In the genomic region with DNA sequence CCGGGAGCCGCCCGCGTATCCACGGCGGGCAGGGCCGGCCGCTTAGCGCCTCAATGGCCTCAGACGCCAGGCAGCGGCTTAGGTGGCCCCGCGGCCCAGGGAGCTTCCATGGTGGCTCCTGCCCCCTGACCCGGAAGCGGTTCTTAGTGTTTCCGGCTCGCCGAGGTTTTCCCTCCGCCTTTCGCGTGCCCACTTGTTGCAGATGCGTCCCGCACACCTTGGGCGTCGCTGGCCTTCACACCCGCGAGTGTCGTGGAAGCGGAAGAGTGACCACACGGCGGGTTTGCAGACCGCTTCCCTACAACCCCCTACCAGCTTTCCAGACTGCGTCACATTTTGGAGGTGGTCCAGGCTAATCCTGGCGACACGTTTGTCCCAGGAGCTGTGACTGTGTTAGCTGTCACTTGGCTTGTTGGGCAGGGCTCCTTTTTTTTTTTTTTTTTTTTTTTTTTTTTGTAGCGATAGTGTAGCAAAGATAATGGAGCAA, we compare ENCODE assay signal across 8 mouse cellular contexts. TPM values are rescaled to one million over a fixed set of nuclear protein-coding genes. Genes with fewer than 3 reads are reported as not detected.
DNase-seq lines count a peak whose midpoint lies in the region; ATAC-seq and TF ChIP-seq lines count a peak whose summit lies in the region.

A gene (minus strand): TSS at position 120 of the 487 bp plus-strand sequence.

- H3K4me2 ChIP-seq in CH12.LX (ENCODE audit: insufficient read depth, low read depth, poor library complexity, severe bottlenecking) = peak within 1 kb of the TSS; percentile 91
- H3K4me2 ChIP-seq in forebrain, embryonic 11.5 days (ENCODE audit: low read depth, low read length, severe bottlenecking) = peak within 1 kb of the TSS; percentile 63
- H3K4me2 ChIP-seq in heart, embryonic 16.5 days (ENCODE audit: low read depth, low read length) = peak within 1 kb of the TSS; percentile 79
- peak within 1 kb of the TSS; percentile 93 for H3K4me2 ChIP-seq in liver, embryonic 15.5 days
- peak within 1 kb of the TSS; percentile 78 for H3K4me2 ChIP-seq in neural tube, embryonic 12.5 days (replicated peaks)

- peak; percentile 85 for ATAC-seq in forebrain, embryonic 11.5 days (replicated peaks; ENCODE audit: low FRiP score)
- peak; percentile 90 for ATAC-seq in heart, embryonic 16.5 days (replicated peaks; ENCODE audit: extremely low read depth, insufficient read depth, low FRiP score)
- ATAC-seq in liver, embryonic 15.5 days (ENCODE audit: insufficient read depth) = peak; percentile 82
- peak; percentile 84 for ATAC-seq in neural tube, embryonic 12.5 days (ENCODE audit: low FRiP score, low read depth)

- dilution Hi-C loops in CH12.LX (cut with MboI; ENCODE audit: extremely low pct_ligation_motif_present, extremely low pct_unique_long_range_greater_than_20kb, low sequenced_read_pairs) = no loop called here

- no peaks in the 10 kb centered on the region for H3K9me3 ChIP-seq in CH12.LX (replicated peaks; ENCODE audit: low read length)
- H3K9me3 ChIP-seq in forebrain, embryonic 11.5 days (ENCODE audit: control insufficient read depth, low read length) = no peaks in the 10 kb centered on the region
- no peaks in the 10 kb centered on the region for H3K9me3 ChIP-seq in heart, embryonic 16.5 days (replicated peaks; ENCODE audit: control insufficient read depth, low read length)
- H3K9me3 ChIP-seq in liver, embryonic 15.5 days (replicated peaks) = no peaks in the 10 kb centered on the region
- H3K9me3 ChIP-seq in neural tube, embryonic 12.5 days = no peaks in the 10 kb centered on the region

- peaks cover 23 to 45% of the 10 kb centered on the region in 2 experiments for H3K36me3 ChIP-seq in CH12.LX (replicated peaks in 1 of 2; ENCODE audit: control insufficient read depth in 1 of 2, insufficient read depth in 1 of 2, low read length in 1 of 2)
- no peaks in the 10 kb centered on the region for H3K36me3 ChIP-seq in forebrain, embryonic 11.5 days (ENCODE audit: control insufficient read depth, insufficient read depth, low read length)
- H3K36me3 ChIP-seq in heart, embryonic 16.5 days (ENCODE audit: control insufficient read depth, insufficient read depth) = peaks cover 7% of the 10 kb centered on the region
- peaks cover 43% of the 10 kb centered on the region for H3K36me3 ChIP-seq in liver, embryonic 15.5 days (replicated peaks)
- H3K36me3 ChIP-seq in neural tube, embryonic 12.5 days = peaks cover 19% of the 10 kb centered on the region; the same call in 1 of the 2 replicates

- TF ChIP-seq CTCF in CH12.LX (conservative IDR thresholded peaks at IDR 0.05 in 1 of 2, IDR thresholded peaks at IDR 0.05 in 1 of 2; ENCODE audit: low read depth in 2 of 2, low read length in 2 of 2) = 0 out of 4 replicates have a peak, but pooled peaks of 1 of the 2 experiments have one; percentile 1

- under 1% methylated on average over 36 of the region's 36 CpGs for WGBS in forebrain, embryonic 11.5 days
- under 1% methylated on average over 36 of the region's 36 CpGs for WGBS in heart, embryonic 16.5 days
- WGBS in liver, embryonic 15.5 days (ENCODE audit: insufficient replicate concordance) = 0% methylated on average over 36 of the region's 36 CpGs
- WGBS in neural tube, embryonic 12.5 days = 0% methylated on average over 36 of the region's 36 CpGs

- peak; percentile 94 for DNase-seq in CH12.LX (ENCODE audit: extremely low read depth)
- peak; percentile 90 for DNase-seq in c-Kit-positive CD71-positive TER-119-negative erythroid progenitor cells, embryonic 14.5 days (ENCODE audit: low read depth)
- peak; percentile 95 for DNase-seq in forebrain, embryonic 11.5 days (ENCODE audit: low spot score)
- peak; percentile 95 to 98 for DNase-seq in kidney, postnatal 36 days
- DNase-seq in telencephalon, adult 2 months (ENCODE audit: low read depth, low spot score) = peak; percentile 84

- H3K4me1 ChIP-seq in CH12.LX (ENCODE audit: control insufficient read depth in 1 of 2, insufficient read depth in 2 of 2) = peaks cover 3 to 25% of the 10 kb centered on the region in 2 experiments
- H3K4me1 ChIP-seq in forebrain, embryonic 11.5 days (replicated peaks; ENCODE audit: control insufficient read depth, insufficient read depth, low read length) = peaks cover 2% of the 10 kb centered on the region; the same call in 1 of the 2 replicates
- H3K4me1 ChIP-seq in heart, embryonic 16.5 days (ENCODE audit: control insufficient read depth, insufficient read depth, low read length) = peaks cover 24% of the 10 kb centered on the region
- H3K4me1 ChIP-seq in liver, embryonic 15.5 days (replicated peaks) = peaks cover 28% of the 10 kb centered on the region
- peaks cover 13% of the 10 kb centered on the region for H3K4me1 ChIP-seq in neural tube, embryonic 12.5 days

- no peak for TF ChIP-seq RAD21 in CH12.LX (IDR thresholded peaks at IDR 0.05; ENCODE audit: low read depth, low read length)

- in situ Hi-C loops in CH12.LX (cut with MboI; ENCODE audit: low pct_ligation_motif_present, low pct_unique_long_range_greater_than_20kb, low sequenced_read_pairs) = no loop called here

- H3K27ac ChIP-seq in CH12.LX (ENCODE audit: insufficient read depth, low read depth) = peak within 1 kb of the TSS; percentile 76
- peak within 1 kb of the TSS; percentile 57; the same call in 1 of the 2 replicates for H3K27ac ChIP-seq in forebrain, embryonic 11.5 days (ENCODE audit: low read depth, low read length)
- peak within 1 kb of the TSS; percentile 87 for H3K27ac ChIP-seq in heart, embryonic 16.5 days (ENCODE audit: low read length)
- peak within 1 kb of the TSS; percentile 92 for H3K27ac ChIP-seq in liver, embryonic 15.5 days (replicated peaks)
- peak within 1 kb of the TSS; percentile 64; the same call in 1 of the 2 replicates for H3K27ac ChIP-seq in neural tube, embryonic 12.5 days

- peaks cover 16% of the 10 kb centered on the region for H3K79me2 ChIP-seq in CH12.LX (replicated peaks; ENCODE audit: control insufficient read depth, extremely low read depth, insufficient read depth, poor library complexity, severe bottlenecking)

- H3K4me3 ChIP-seq in CH12.LX (replicated peaks in 1 of 3; ENCODE audit: low read depth in 2 of 3, low read length in 2 of 3, poor library complexity in 1 of 3) = peak within 1 kb of the TSS; percentile 81 to 93 (median 87)
- H3K4me3 ChIP-seq in forebrain, embryonic 11.5 days (ENCODE audit: low read depth, low read length) = peak within 1 kb of the TSS; percentile 97
- peak within 1 kb of the TSS; percentile 85 for H3K4me3 ChIP-seq in heart, embryonic 16.5 days (ENCODE audit: low read length)
- H3K4me3 ChIP-seq in liver, embryonic 15.5 days (replicated peaks) = peak within 1 kb of the TSS; percentile 98
- H3K4me3 ChIP-seq in neural tube, embryonic 12.5 days = peak within 1 kb of the TSS; percentile 98

- H3K9ac ChIP-seq in CH12.LX (ENCODE audit: insufficient read depth, low read depth) = peak within 1 kb of the TSS; percentile 90
- peak within 1 kb of the TSS; percentile 95 for H3K9ac ChIP-seq in forebrain, embryonic 11.5 days (ENCODE audit: low read length)
- H3K9ac ChIP-seq in heart, embryonic 16.5 days (ENCODE audit: low read length) = peak within 1 kb of the TSS; percentile 95
- H3K9ac ChIP-seq in liver, embryonic 15.5 days = peak within 1 kb of the TSS; percentile 98
- peak within 1 kb of the TSS; percentile 95 for H3K9ac ChIP-seq in neural tube, embryonic 12.5 days

- TF ChIP-seq POLR2A in CH12.LX (IDR thresholded peaks at IDR 0.05; ENCODE audit: low read depth, low read length) = peak; percentile 88

- TF ChIP-seq EP300 in CH12.LX (IDR thresholded peaks at IDR 0.05; ENCODE audit: low read length) = 0 out of 2 replicates have a peak, but pooled peaks have one; percentile 22

- H3K27me3 ChIP-seq in CH12.LX (replicated peaks) = no peaks in the 10 kb centered on the region
- no peaks in the 10 kb centered on the region for H3K27me3 ChIP-seq in forebrain, embryonic 11.5 days (ENCODE audit: control insufficient read depth, insufficient read depth, low read length)
- no peaks in the 10 kb centered on the region for H3K27me3 ChIP-seq in heart, embryonic 16.5 days (ENCODE audit: control insufficient read depth, insufficient read depth, low read length)
- no peaks in the 10 kb centered on the region for H3K27me3 ChIP-seq in liver, embryonic 15.5 days
- H3K27me3 ChIP-seq in neural tube, embryonic 12.5 days (replicated peaks) = no peaks in the 10 kb centered on the region

TF ChIP-seq in CH12.LX, 34 proteins besides CTCF, POLR2A, EP300 and RAD21 (continues in another document):
- peak; percentile 90 for TF ChIP-seq NELFE (IDR thresholded peaks at IDR 0.05; ENCODE audit: low read depth, low read length)
- TF ChIP-seq SIN3A (IDR thresholded peaks at IDR 0.05; ENCODE audit: low read length) = peak; percentile 95
- 0 out of 2 replicates have a peak, but pooled peaks have one; percentile 5 for TF ChIP-seq USF1 (IDR thresholded peaks at IDR 0.05; ENCODE audit: low read depth, low read length)
- peak; percentile 80; the same call in 1 of the 2 replicates for TF ChIP-seq ELF1 (IDR thresholded peaks at IDR 0.05; ENCODE audit: low read depth, low read length)
- peak; percentile 89 for TF ChIP-seq POLR2AphosphoS2 (IDR thresholded peaks at IDR 0.05; ENCODE audit: low read depth, low read length)
- TF ChIP-seq BHLHE40 (IDR thresholded peaks at IDR 0.05; ENCODE audit: low read depth, low read length) = peak; percentile 84
- peak; percentile 92 for TF ChIP-seq HCFC1 (IDR thresholded peaks at IDR 0.05; ENCODE audit: low read depth, low read length)
- no peak for TF ChIP-seq JUND (conservative IDR thresholded peaks at IDR 0.05; ENCODE audit: low read depth, low read length)
- peak; percentile 65; the same call in 1 of the 2 replicates for TF ChIP-seq CHD1 (IDR thresholded peaks at IDR 0.05; ENCODE audit: low read depth, low read length)
- peak; percentile 91 for TF ChIP-seq ZMIZ1 (IDR thresholded peaks at IDR 0.05; ENCODE audit: low read depth, low read length)
- TF ChIP-seq MYC (IDR thresholded peaks at IDR 0.05; ENCODE audit: low read depth, low read length) = 0 out of 2 replicates have a peak, but pooled peaks have one; percentile 65
- TF ChIP-seq PAX5 (IDR thresholded peaks at IDR 0.05; ENCODE audit: low read length) = no peak
- peak; percentile 95 for TF ChIP-seq MAX (IDR thresholded peaks at IDR 0.05; ENCODE audit: low read length)
- TF ChIP-seq MXI1 (IDR thresholded peaks at IDR 0.05; ENCODE audit: low read depth, low read length) = peak; percentile 93
- TF ChIP-seq GABPA (IDR thresholded peaks at IDR 0.05; ENCODE audit: insufficient replicate concordance, low read depth, low read length) = no peak; the same call in 1 of the 2 replicates
- peak; percentile 85 for TF ChIP-seq UBTF (IDR thresholded peaks at IDR 0.05; ENCODE audit: low read depth, low read length)

RNA-seq across cellular contexts. Expression of the gene that starts here (rescaled TPM):
- total RNA-seq in CH12.LX (2012; rRNA removed) (23.5 and 27.4 TPM in 2 replicates), CH12.LX (2014; rRNA removed) (12.7 and 15.6 TPM in 2 replicates)
- 30.9 and 32.0 TPM in 2 replicates for polyA plus RNA-seq in CH12.LX (2012; ENCODE audit: insufficient read length, low read depth)
- 13.8 and 14.0 TPM in 2 replicates for polyA plus RNA-seq in forebrain, embryonic 11.5 days (2014; fragmentation: Nextera tagmentation; extraction: Ambion mirVana)
- polyA plus RNA-seq in heart, embryonic 16.5 days (2015; fragmentation: Nextera tagmentation; extraction: Ambion mirVana) = 19.0 and 20.6 TPM in 2 replicates
- 5.7 and 6.1 TPM in 2 replicates for polyA plus RNA-seq in liver, embryonic 15.5 days (2015; fragmentation: Nextera tagmentation; extraction: Ambion mirVana)
- 21.3 and 23.7 TPM in 2 replicates for polyA plus RNA-seq in neural tube, embryonic 12.5 days (2016; fragmentation: Nextera tagmentation; extraction: Ambion mirVana)

Comparison
In these comparisons a context has a peak if more than half of its experiments do, and no peak if none do; other contexts are left out.
1. Peak in every context shown above with its lines: DNase-seq, ATAC-seq, H3K4me3 ChIP-seq and H3K27ac ChIP-seq.